Mouse (Mus musculus): ENCODE measurements at regions not wholly inside any gene's neighbourhood (a gene's known extent, or its start where the extent isn't known, plus 50 kb on each side); places are given as distances from the start of the nearest gene placed in this dataset.

GRCm38 (mm10) chr16:30739651-30740050 is 140.1 kb downstream of the Fam43a start:
- whole genome bisulfite sequencing: 80% methylated on average over 7 of the region's 7 CpGs
- H3K9ac ChIP-seq (ENCODE audit: low read length): no peak overlapping the region
- no peak for ATAC-seq (ENCODE audit: low FRiP score, low TSS enrichment)

GRCm38 (mm10) chr16:30741192-30741591 is 141.7 kb downstream of the Fam43a start:
- 62% methylated on average over 1 of the region's 1 CpGs for WGBS
- Histone ChIP-seq H3K36me3 (ENCODE audit: control insufficient read depth, insufficient read depth, low read length) (no peaks in the 10 kb centered on the region), H3K9me3 (ENCODE audit: control insufficient read depth, low read length) (no peaks in the 10 kb centered on the region), H3K4me1 (replicated peaks; ENCODE audit: control insufficient read depth, insufficient read depth) (0 out of 2 replicates have a peak, but pooled peaks cover 7% of the 10 kb centered on the region), H3K27me3 (ENCODE audit: control insufficient read depth, insufficient read depth, low read length) (no peaks in the 10 kb centered on the region), H3K4me2 (replicated peaks; ENCODE audit: low read depth) (no peak overlapping the region), H3K4me3 (ENCODE audit: low read depth, low read length) (no peak overlapping the region), H3K9ac (ENCODE audit: low read length) (no peak overlapping the region), H3K27ac (replicated peaks) (no peak overlapping the region)
- no peak for TF ChIP-seq CTCF (IDR thresholded peaks at IDR 0.05; ENCODE audit: low read depth)
- no peak for TF ChIP-seq EP300 (optimal IDR thresholded peaks at IDR 0.05)
- ATAC-seq (ENCODE audit: low FRiP score, low TSS enrichment): no peak
- DNase-seq (ENCODE audit: low spot score): no peak

More at GRCm38 (mm10) chr16:30739651-30740050, 140.1 kb downstream of the Fam43a start:
- TF ChIP-seq CTCF (IDR thresholded peaks at IDR 0.05; ENCODE audit: low read depth) (no peak), EP300 (optimal IDR thresholded peaks at IDR 0.05) (no peak)
- Histone ChIP-seq H3K4me1 (replicated peaks; ENCODE audit: control insufficient read depth, insufficient read depth) (0 out of 2 replicates have a peak, but pooled peaks cover 3% of the 10 kb centered on the region), H3K27me3 (ENCODE audit: control insufficient read depth, insufficient read depth, low read length) (no peaks in the 10 kb centered on the region), H3K9me3 (ENCODE audit: control insufficient read depth, low read length) (no peaks in the 10 kb centered on the region), H3K36me3 (ENCODE audit: control insufficient read depth, insufficient read depth, low read length) (no peaks in the 10 kb centered on the region), H3K4me2 (replicated peaks; ENCODE audit: low read depth) (no peak overlapping the region), H3K4me3 (ENCODE audit: low read depth, low read length) (no peak overlapping the region), H3K27ac (replicated peaks) (no peak overlapping the region)
- no peak for DNase-seq (ENCODE audit: low spot score)

- no peak overlapping the region for H3K4me2 ChIP-seq (replicated peaks; ENCODE audit: low read depth)
- TF ChIP-seq CTCF (IDR thresholded peaks at IDR 0.05; ENCODE audit: low read depth): no peak
- no peak for TF ChIP-seq EP300 (optimal IDR thresholded peaks at IDR 0.05)
- no peak overlapping the region for H3K9ac ChIP-seq (ENCODE audit: low read length)
- no peak overlapping the region for H3K4me3 ChIP-seq (ENCODE audit: low read depth, low read length)
- ATAC-seq (ENCODE audit: low FRiP score, low TSS enrichment): no peak
- no peak overlapping the region for H3K27ac ChIP-seq (replicated peaks)
- H3K4me1 ChIP-seq (replicated peaks; ENCODE audit: control insufficient read depth, insufficient read depth): 0 out of 2 replicates have a peak, but pooled peaks cover 4% of the 10 kb centered on the region
- no peak for DNase-seq (ENCODE audit: low spot score)
- WGBS: 62% methylated on average over 6 of the region's 6 CpGs
- no peaks in the 10 kb centered on the region for H3K36me3 ChIP-seq (ENCODE audit: control insufficient read depth, insufficient read depth, low read length)
- no peaks in the 10 kb centered on the region for H3K27me3 ChIP-seq (ENCODE audit: control insufficient read depth, insufficient read depth, low read length)
- no peaks in the 10 kb centered on the region for H3K9me3 ChIP-seq (ENCODE audit: control insufficient read depth, low read length)
Measured at GRCm38 (mm10) chr16:30742474-30742873, 143.0 kb downstream of the Fam43a start.

GRCm38 (mm10) chr16:30743566-30743965 is 144.0 kb downstream of the Fam43a start:
- no peak overlapping the region for H3K9ac ChIP-seq (ENCODE audit: low read length)
- no peak overlapping the region for H3K4me2 ChIP-seq (replicated peaks; ENCODE audit: low read depth)
- TF ChIP-seq EP300 (optimal IDR thresholded peaks at IDR 0.05) (no peak), CTCF (IDR thresholded peaks at IDR 0.05; ENCODE audit: low read depth) (no peak)
- H3K9me3 ChIP-seq (ENCODE audit: control insufficient read depth, low read length): no peaks in the 10 kb centered on the region
- WGBS: 70% methylated on average over 4 of the region's 4 CpGs
- H3K36me3 ChIP-seq (ENCODE audit: control insufficient read depth, insufficient read depth, low read length): no peaks in the 10 kb centered on the region
- no peak overlapping the region for H3K27ac ChIP-seq (replicated peaks)
- no peak for DNase-seq (ENCODE audit: low spot score)
- H3K4me1 ChIP-seq (replicated peaks; ENCODE audit: control insufficient read depth, insufficient read depth): 0 out of 2 replicates have a peak, but pooled peaks cover 4% of the 10 kb centered on the region
- no peak for ATAC-seq (ENCODE audit: low FRiP score, low TSS enrichment)
- H3K27me3 ChIP-seq (ENCODE audit: control insufficient read depth, insufficient read depth, low read length): no peaks in the 10 kb centered on the region
- no peak overlapping the region for H3K4me3 ChIP-seq (ENCODE audit: low read depth, low read length)

GRCm38 (mm10) chr16:30744237-30744636 is 144.7 kb downstream of the Fam43a start:
- Histone ChIP-seq H3K27me3 (ENCODE audit: control insufficient read depth, insufficient read depth, low read length) (no peaks in the 10 kb centered on the region), H3K36me3 (ENCODE audit: control insufficient read depth, insufficient read depth, low read length) (no peaks in the 10 kb centered on the region), H3K27ac (replicated peaks) (no peak overlapping the region), H3K4me3 (ENCODE audit: low read depth, low read length) (no peak overlapping the region), H3K9ac (ENCODE audit: low read length) (no peak overlapping the region), H3K9me3 (ENCODE audit: control insufficient read depth, low read length) (no peaks in the 10 kb centered on the region), H3K4me1 (replicated peaks; ENCODE audit: control insufficient read depth, insufficient read depth) (0 out of 2 replicates have a peak, but pooled peaks cover 4% of the 10 kb centered on the region), H3K4me2 (replicated peaks; ENCODE audit: low read depth) (no peak overlapping the region)
- 54% methylated on average over 7 of the region's 7 CpGs for WGBS
- DNase-seq (ENCODE audit: low spot score) (no peak), ATAC-seq (ENCODE audit: low FRiP score, low TSS enrichment) (0 out of 2 replicates have a peak, but pooled peaks have one; percentile 36)
- TF ChIP-seq EP300 (optimal IDR thresholded peaks at IDR 0.05) (no peak), CTCF (IDR thresholded peaks at IDR 0.05; ENCODE audit: low read depth) (no peak)

- 0 out of 2 replicates have a peak, but pooled peaks cover 4% of the 10 kb centered on the region for H3K4me1 ChIP-seq (replicated peaks; ENCODE audit: control insufficient read depth, insufficient read depth)
- ATAC-seq (ENCODE audit: low FRiP score, low TSS enrichment) (no peak; the same call in 1 of the 2 replicates), DNase-seq (ENCODE audit: low spot score) (peak; percentile 31)
- no peak overlapping the region for H3K4me3 ChIP-seq (ENCODE audit: low read depth, low read length)
- no peak overlapping the region for H3K9ac ChIP-seq (ENCODE audit: low read length)
- WGBS: 39% methylated on average over 11 of the region's 11 CpGs
- H3K27me3 ChIP-seq (ENCODE audit: control insufficient read depth, insufficient read depth, low read length): no peaks in the 10 kb centered on the region
- H3K36me3 ChIP-seq (ENCODE audit: control insufficient read depth, insufficient read depth, low read length): no peaks in the 10 kb centered on the region
- TF ChIP-seq EP300 (optimal IDR thresholded peaks at IDR 0.05): no peak
- TF ChIP-seq CTCF (IDR thresholded peaks at IDR 0.05; ENCODE audit: low read depth): no peak
- no peaks in the 10 kb centered on the region for H3K9me3 ChIP-seq (ENCODE audit: control insufficient read depth, low read length)
- peak overlapping the region; percentile 13; the same call in 1 of the 2 replicates for H3K27ac ChIP-seq (replicated peaks)
- H3K4me2 ChIP-seq (replicated peaks; ENCODE audit: low read depth): no peak overlapping the region
Measured at GRCm38 (mm10) chr16:30745598-30746181, 146.2 kb downstream of the Fam43a start.

Data from stomach, postnatal 0 days (tissue).